Mouse (Mus musculus) gastrocnemius, adult 8-10 months (tissue): Measurements from ENCODE around the gene Frem3. TPM values are rescaled to one million over a fixed set of nuclear protein-coding genes. Genes with fewer than 3 reads are reported as not detected.

ENCODE experiments used
- DNase-seq, 2 experiments: peaks; one replicate each; pipeline ENCODE4 v3.0.0; 2022; ENCODE audit warnings: low spot score in 2 of 2
- total RNA-seq, 4 experiments: library from RNA; stranded (reverse); gene quantifications; 2 replicates each; pipeline ENCODE4 v1.2.4; 2022

Gene Frem3
- total RNA-seq, 4 experiments from 2014 or later = not detected

GRCm38 (mm10) chr8:80710670-80711400 lies 100.0 kb downstream of the Frem3 start:
- DNase-seq = no peak

- DNase-seq = no peak
Observed at GRCm38 (mm10) chr8:80714461-80714860, 103.6 kb downstream of the Frem3 start.

- no peak for DNase-seq
Observed at GRCm38 (mm10) chr8:80732326-80732725, 121.4 kb downstream of the Frem3 start.

- peak in 1 of 2 experiments; percentile 24 for DNase-seq
Observed at GRCm38 (mm10) chr8:80738046-80738387, 127.1 kb downstream of the Frem3 start.

- DNase-seq = peak; percentile 4 to 20
Observed at GRCm38 (mm10) chr8:80738388-80739154, 127.7 kb downstream of the Frem3 start.

GRCm38 (mm10) chr8:80739155-80739924 lies 128.5 kb downstream of the Frem3 start, which contains the start of gene Smarca5:
Gene Smarca5 (minus strand): TSS chr8:80739497.
- DNase-seq = peak; percentile 89 to 92

GRCm38 (mm10) chr8:80739932-80740331 lies 129.1 kb downstream of the Frem3 start:
- DNase-seq = no peak

Other genes with a start within 250 kb of the Frem3 start
- not detected for gene Gypa, start 117.3 kb upstream of the Frem3 start, total RNA-seq
- 10 to 100 TPM; 26.0 to 32.8 (median 29.7) TPM for gene Smarca5, start 128.4 kb downstream of the Frem3 start, total RNA-seq